24 mouse cellular contexts compared by ENCODE assay signal in genomic region chr6:118150538-118150937, GRCm38 (mm10). TPM values are rescaled to one million over a fixed set of nuclear protein-coding genes. Genes with fewer than 3 reads are reported as not detected.
"Had no signal": no experiment of that assay in that cellular context is flagged by ENCODE, and none has a peak within 500 bp of the region (broad histone marks: within the 10 kb centered on the region; RNA-seq: fewer than 3 reads in every experiment).

No protein-coding gene starts in this region.

- H3K27me3 ChIP-seq: kidney, embryonic 15.5 days; limb, embryonic 13.5 days; liver, embryonic 12.5 days; liver, embryonic 15.5 days; lung, embryonic 15.5 days; neural tube, embryonic 12.5 days; neural tube, embryonic 15.5 days; stomach, embryonic 15.5 days had no signal

- H3K36me3 ChIP-seq: kidney, embryonic 15.5 days; limb, embryonic 10.5 days; limb, embryonic 13.5 days; liver, embryonic 12.5 days; liver, embryonic 15.5 days; lung, embryonic 15.5 days; neural tube, embryonic 12.5 days; neural tube, embryonic 15.5 days; stomach, embryonic 15.5 days had no signal

- ATAC-seq: liver, embryonic 12.5 days had no signal

- H3K4me1 ChIP-seq: kidney, embryonic 15.5 days; limb, embryonic 10.5 days; limb, embryonic 13.5 days; liver, embryonic 12.5 days; liver, embryonic 15.5 days; lung, embryonic 15.5 days; neural tube, embryonic 12.5 days; neural tube, embryonic 15.5 days; stomach, embryonic 15.5 days had no signal

- H3K9ac ChIP-seq: kidney, embryonic 15.5 days; limb, embryonic 13.5 days; liver, embryonic 12.5 days; liver, embryonic 15.5 days; lung, embryonic 15.5 days; neural tube, embryonic 12.5 days; neural tube, embryonic 15.5 days; stomach, embryonic 15.5 days had no signal

- H3K4me3 ChIP-seq: kidney, embryonic 15.5 days; limb, embryonic 10.5 days; limb, embryonic 13.5 days; liver, embryonic 12.5 days; liver, embryonic 15.5 days; lung, embryonic 15.5 days; neural tube, embryonic 12.5 days; neural tube, embryonic 15.5 days; stomach, embryonic 15.5 days had no signal

- H3K27ac ChIP-seq: kidney, embryonic 15.5 days; limb, embryonic 10.5 days; limb, embryonic 13.5 days; liver, embryonic 12.5 days; liver, embryonic 15.5 days; lung, embryonic 15.5 days; neural tube, embryonic 12.5 days; neural tube, embryonic 15.5 days; stomach, embryonic 15.5 days had no signal

- H3K9me3 ChIP-seq: kidney, embryonic 15.5 days; limb, embryonic 10.5 days; limb, embryonic 13.5 days; liver, embryonic 12.5 days; liver, embryonic 15.5 days; lung, embryonic 15.5 days; neural tube, embryonic 12.5 days; neural tube, embryonic 15.5 days; stomach, embryonic 15.5 days had no signal

- H3K4me2 ChIP-seq: kidney, embryonic 15.5 days; limb, embryonic 13.5 days; liver, embryonic 12.5 days; liver, embryonic 15.5 days; lung, embryonic 15.5 days; midbrain, embryonic 11.5 days; neural tube, embryonic 12.5 days; neural tube, embryonic 15.5 days; stomach, embryonic 15.5 days had no signal

- DNase-seq: kidney, adult 11 months; kidney, adult 8-10 months; kidney, postnatal 14 days; kidney, postnatal 4 days; liver; lung, adult 18-20 months; lung, postnatal 10 days; lung, postnatal 36 days; midbrain, embryonic 14.5 days; retina, postnatal 1 day; right cerebral cortex, postnatal 25 days; spleen, adult 18-20 months; thymus, postnatal 36 days had no signal

RNA-seq across cellular contexts. Expression of gene Ret, which starts 47.0 kb away (rescaled TPM):
- total RNA-seq: megakaryocyte-erythroid progenitor cell, adult 5-6 weeks had no signal
